Mouse (Mus musculus) left cerebral cortex, adult 11 months (tissue): Measurements from ENCODE around the gene Snx29.
A peak's percentile ranks its signal among the peaks of the same experiment; 100 is the strongest.
"Not testable (repeated sequence)": the region's sequence is repeated elsewhere in the genome, so short reads cannot be mapped to it uniquely, and the experiment has no call there.

Source experiments
- DNase-seq: peaks from one replicate; pipeline ENCODE4 v3.0.0; 2022; ENCODE audit warnings: low spot score

Snx29 gene

DNA sequence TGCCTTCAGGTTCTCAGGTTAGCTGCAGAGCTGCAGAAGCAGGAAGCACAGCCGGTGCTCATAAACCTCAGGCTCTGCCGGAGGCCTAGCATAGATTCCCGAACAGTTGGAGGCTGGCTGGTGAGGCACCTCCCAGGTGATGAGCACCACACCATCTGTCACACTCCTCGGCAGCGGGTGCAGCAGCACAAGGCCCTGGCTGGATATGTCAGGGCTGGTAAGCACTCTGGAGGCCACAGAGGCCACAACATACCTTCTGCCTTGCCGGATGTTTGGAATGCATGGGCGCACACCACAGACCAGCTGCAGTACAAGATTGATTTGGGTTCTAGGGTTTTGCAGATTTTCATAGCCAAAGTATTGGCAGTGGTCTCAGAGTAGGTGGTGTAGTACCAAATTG is 172.2 kb downstream of the Snx29 start:
- DNase-seq, result no peak

DNA sequence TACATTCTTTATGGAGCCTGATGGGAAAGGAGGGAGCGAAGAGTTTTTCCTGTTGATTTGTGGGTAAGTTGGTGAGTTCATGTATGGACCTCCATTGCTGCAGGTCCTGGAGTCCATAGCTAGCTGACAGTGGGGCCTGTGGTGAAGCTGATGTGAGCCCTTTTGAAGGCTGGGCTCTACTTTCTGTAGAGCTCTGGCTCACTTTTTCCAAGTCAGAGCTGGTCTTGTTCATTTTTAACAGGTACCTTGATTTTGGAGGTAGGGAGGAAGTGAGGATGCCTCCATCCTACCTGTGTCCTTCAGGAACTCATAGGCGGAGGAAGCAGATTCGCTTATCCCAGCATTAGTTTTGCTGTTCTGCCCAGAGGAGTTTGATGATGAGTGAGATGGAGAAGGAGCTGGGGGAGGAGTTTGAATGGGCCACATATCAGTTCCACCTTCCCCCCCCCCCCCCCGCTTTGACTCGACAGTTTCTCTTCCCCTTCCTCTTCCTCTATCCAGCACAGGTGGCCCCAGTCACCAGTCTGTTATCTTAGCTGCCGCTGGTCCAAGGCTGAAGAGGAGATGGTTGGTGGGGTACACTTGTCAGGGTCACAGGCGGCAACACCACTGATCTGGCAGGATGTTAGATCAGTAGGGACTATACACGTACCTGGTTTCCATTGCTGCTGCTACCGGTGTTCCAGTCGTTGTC is 173.4 kb downstream of the Snx29 start:
- DNase-seq, result no peak

DNA sequence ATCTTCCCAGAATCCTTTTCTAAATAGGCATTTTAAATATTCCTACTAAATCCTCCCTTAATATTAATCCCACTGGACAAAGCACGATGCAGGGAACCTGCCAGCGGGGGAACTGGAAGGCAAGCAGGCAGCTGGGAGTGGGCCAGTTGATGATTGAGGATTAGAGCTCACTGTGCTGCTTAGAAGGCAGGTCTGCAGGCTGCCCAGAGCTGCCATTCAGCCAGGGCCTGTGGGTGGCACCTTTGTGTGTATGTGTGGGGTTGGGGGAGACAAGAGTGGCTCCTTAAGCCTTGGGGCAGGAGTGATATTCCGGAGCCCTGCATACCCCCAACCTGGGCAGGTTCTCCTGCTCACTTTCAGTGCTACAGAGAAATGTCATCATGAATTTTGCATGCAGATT is 174.0 kb downstream of the Snx29 start:
- DNase-seq, result no peak

DNA sequence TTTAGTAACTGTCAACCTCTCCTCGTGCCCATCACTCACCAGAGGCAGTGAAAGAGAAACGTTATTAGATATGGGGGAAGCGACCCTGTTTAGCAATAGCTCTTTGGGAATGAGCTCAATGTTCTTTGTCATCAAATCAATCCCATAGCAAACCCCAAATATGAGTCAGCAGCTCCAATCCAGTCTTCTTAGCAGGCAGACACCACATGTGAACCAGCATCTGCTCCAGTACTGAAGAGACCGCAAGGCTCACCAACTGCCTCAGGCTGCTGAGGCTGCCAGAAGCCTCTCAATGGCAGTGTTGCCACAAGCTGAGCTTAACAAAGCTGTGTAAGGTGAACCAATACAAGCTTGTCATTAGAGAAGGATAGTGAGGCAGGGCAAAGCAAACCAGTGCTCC is 177.4 kb downstream of the Snx29 start:
- DNase-seq, result no peak

DNA sequence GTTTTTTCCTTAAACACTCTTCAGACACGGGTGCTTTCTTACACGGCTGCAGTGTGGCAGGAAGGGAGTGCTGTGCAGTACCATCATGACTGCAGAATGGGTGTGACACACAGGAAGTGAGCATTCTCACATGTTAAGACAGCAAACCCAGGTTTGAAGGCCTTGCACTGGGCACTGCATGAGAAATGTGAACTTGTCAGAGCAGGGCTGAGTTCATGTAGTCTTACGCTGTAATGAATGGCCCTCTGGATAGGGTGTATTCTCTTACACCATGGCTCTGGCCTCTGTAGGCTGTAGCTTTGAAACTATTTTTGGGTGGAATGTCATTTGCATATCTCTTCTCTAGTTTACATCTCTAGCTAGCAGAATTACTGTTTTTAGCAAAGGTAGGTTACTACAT is 178.4 kb downstream of the Snx29 start:
- DNase-seq, result no peak

DNA sequence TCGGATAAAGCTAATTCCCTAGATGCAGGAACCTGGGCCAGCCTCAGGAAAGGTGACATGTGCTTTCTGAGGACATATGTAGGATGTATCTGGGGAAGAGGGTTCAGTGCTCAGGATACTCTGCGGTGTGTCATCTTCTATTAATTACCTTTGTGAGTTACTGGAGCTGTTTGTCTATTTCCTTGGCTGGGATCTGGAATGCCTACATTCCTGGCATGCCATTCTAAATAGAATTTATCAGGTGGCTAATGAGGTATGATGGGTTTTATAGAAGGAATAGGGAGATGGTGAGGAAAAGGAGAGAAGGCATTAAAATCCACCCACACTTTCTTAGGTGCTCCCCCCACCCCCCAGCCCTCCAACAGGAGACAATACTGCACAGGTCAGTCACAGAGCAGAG is 178.9 kb downstream of the Snx29 start:
- DNase-seq, result no peak

DNA sequence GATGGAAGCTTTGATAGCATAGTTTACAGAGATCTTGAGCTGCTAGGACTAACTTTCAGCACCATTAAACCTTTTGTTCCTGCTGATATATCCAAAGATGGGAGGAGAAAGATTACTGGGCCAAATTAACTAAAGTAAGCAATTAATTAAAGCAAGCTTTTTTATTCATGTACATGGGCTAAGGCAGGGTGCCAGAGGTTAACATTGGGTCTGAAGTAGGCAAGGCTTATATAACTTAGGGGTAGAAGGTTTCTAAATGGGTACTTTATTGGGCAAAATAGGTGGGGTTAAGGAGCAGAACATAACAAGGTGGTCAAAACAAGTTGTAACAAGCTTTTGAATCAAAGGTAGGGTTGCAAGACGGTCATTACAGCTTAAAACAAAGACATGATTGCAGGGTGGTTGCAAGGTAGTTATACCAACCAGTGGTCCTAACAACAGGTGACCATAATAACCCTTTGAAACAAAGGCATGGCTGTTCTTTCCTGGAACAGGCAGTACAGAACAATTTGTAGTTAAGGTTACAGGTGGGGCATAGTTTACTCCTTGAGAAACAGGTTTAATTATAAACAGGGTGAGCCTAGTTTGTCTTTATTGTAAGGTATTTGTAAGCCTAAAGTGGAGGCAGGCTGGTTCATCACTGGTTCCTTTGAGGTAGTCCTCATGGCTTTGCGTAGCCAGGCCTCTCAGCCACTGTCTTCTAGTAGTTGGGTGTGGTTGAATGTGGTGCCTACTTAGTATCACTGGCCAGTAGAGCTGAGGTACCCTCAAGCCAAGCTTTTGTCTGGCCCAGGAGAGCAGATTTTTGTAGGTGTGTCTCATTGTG is 182.2 kb downstream of the Snx29 start:
- no peak for DNase-seq

DNA sequence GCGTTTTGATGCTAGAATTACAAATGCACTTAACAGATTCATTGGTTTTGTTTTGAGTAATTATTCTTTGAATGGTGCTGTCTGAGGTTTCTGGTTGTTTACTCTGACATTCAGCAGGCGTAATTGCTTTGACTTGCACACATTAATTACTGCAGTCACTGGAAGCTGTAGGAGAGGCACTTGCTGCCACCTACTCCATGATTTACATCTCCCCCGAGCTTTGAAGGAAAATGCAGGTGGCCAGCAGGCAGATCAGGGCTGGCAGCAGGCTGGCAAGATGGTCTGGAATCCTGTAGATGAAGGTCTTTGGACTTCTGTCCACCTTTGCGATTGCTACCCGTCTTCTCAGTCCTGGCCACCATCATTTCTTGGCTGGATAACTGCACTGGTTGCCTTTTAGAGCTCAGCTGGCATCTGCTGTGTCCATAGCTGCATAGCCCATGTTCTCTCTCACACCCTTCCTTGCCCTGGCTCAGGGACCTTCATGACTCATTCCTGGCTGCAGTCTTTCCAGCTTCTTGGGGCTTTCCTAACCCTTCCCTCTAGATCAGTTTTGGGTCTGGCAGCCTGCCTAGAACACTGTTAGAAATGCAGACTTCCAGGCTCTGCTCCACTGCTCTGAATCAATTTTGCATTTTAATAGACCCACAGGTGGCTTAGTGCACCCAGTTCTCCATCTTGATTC is 182.9 kb downstream of the Snx29 start:
- DNase-seq, result no peak

DNA sequence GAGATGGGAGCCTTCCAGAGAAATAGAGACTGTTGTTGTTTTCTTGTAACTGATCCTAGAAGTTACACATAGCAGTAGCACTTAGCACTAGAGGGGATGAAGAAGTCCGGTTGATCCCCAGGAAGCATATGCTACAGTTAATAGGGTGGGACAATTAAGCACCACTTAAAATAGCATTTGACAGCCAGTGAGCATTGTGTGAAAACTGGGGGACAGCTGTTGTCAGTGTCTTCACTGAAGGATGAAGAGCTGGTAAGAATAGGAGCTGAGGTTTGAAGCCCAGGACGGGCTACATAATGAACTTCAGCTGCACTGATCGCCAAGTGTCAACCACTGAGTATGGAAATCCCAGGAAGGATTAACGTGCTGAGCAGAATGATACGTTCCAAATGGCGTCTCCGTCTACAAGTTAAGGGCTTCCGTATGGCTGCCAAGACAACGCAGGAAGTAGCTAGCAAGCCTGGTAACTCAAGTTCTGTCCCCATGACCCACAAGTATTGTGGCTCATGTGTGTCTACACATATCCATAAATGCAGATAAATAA is 184.6 kb downstream of the Snx29 start:
- no peak for DNase-seq

DNA sequence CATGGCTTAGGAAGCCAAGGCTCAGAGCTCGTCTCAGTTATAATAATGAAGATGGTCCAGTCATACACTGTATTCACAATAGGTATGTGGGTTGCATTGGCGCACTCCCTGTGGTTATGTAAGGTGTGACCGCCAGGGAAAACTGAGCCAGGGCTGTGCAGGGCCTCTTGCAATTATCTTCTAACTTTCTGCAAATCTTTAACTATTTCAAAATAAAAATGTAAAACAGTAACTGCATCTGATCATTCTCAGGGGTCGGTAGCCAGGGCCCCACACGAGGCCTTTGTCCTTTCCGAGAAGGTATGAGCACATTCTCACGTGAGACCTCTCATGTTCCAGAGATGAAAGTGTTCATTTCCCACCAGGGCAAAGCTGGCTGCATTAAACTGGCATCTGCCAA is 185.6 kb downstream of the Snx29 start:
- DNase-seq, result no peak

DNA sequence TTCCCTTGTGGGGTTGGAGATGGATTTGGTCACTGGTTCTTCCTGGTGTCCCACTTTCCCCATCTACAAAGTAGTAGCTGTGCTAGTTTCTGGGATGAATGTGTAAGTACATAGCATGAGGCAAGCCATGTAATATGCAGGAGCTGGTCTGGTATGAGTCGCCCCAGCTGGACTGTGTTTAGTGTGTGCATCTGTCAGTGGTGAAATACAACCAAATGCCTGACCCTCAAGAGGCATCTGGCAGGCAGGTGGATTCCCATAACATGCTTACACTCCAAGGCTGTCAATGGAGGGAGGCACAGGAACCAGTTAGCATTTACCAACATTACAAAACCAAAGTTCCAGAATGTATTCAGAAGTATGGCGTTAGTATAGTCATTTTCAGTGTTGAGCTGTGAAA is 187.7 kb downstream of the Snx29 start:
- DNase-seq, result no peak

DNA sequence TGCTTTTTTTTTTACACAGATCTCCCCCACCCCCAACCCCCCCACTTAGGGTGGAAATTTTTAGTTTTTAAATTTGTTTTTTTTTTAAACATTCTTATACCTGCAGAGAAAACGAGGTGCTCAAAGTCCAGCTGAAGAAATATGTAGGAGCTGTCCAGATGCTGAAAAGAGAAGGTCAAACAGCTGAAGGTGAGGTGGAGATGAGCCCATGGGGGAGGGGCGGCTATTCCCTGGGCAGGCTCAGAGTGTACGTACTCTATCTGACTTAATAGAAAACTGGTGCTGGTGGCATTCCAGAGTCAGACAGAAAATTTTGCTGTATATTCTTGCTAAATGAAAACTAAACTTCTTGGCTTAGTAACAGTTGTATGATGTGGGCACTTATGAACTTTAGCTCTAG is 188.1 kb downstream of the Snx29 start:
- no peak for DNase-seq

DNA sequence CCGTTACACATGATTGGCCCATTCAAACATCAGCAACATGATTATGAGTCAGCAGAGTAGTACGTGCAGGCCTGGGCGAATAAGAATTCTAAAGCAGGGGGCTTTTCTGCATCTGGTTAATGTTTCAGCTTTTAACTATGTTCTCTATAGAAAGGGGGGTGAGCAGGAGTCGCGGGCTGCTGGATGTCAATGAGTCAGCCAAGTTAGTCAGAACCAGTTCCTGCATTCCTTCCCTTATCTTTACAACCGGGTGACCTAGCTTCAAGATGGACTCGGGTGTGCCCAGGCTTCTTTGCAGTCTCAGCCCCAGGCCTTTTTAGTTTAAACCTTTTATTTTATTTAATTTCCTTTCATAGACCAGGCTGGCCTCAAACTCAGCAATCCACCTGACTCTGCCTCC is 189.0 kb downstream of the Snx29 start:
- not testable (repeated sequence) for DNase-seq

DNA sequence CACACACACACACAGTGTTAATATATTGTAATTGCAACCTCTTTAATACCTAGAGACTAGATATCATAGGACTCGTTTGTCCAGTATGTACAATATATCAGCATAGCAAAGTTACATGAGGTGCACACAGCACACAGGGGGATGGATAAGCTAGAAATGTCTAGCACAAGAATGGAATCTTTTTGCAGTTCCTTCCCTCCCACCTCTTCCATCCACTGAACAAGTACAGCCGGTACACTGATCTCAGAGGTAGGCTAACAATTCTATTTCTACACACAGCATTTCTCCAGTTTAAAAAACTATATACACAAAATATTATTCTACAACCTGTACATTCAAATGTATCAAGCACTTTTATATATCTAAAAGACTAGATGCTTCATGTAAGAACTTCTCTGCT is 194.0 kb downstream of the Snx29 start:
- no peak for DNase-seq

DNA sequence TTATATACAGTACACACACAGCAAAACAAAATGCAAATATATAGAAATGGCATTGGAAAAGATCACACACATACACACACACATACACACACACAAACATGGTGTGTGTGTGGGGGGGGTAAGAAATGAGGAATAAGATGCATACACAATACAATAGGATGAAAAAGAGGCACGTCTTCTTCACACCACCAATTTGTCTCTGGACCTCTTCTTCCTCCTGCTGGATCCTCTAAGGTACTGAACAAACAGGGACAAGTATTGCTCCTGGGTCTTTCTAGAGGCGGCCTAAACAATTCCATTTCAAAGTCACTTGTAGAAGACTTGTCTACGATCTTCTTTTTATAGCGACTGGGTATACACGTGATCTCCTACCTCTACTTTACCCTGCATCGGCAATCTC is 194.7 kb downstream of the Snx29 start:
- DNase-seq, result no peak

DNA sequence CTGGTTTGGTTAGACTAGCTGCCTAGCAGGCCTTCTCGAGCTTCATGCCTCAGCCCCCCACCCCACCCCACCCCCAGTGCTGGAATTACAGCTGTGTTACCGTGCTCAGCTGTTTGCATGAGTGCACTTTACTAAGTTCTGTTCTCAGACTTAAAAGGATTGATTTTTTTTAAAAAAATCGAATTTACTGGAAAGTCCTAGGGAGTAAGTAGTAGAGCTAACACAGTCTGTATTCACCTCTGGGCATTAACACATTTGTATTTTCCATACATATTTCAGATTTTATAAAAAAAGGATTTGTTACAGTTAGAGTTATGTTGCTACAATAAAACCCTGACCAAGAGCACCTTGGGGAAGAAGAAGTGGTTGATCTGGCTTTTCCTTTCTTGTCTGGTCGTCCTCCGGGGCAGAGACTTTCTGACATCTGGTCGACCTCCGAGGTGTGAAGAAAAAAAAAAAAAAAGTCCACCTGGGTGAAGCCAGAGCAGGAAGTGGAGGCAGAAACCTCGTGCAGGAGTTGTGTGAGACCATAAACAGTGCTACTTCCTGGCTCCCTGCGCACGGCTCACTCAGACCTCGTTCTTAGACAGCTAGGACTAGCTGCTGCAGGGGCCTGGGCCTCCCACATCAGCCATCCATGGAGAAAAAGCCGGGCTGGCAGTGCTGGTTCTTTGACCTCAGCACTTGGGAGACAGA is 196.2 kb downstream of the Snx29 start:
- no peak for DNase-seq

DNA sequence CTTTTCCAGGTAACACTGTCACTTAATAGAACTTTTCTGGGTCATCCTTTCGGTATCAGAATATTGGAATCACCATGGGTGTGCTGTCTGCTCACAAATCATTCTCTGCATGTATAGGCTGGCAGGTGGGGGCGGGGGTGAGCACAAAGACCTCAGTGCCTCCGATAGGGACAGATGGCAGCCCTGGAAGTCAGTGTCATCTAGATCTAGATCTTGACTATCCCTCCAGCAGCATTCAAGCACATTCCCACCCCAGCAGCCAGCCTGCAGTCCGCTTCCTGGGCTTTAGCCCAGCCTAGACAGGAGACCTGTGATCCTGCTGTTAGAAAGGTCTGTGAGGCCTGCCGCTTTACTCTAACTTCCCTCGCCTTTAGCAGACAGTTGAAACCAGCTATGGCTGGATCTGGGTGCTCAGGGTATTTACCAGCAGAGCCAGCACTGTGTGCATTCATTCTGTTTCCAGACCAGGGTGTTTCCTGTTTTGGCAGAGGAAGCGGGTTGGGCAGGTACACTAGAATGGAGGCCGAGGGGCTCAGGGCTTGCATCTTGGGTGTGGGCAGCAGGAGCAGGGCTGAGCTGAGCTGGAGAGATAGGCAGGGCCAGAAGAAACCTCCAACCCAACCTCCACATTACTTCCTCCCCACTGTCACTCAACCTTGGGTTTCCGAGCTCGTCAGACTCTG is 203.5 kb downstream of the Snx29 start:
- DNase-seq, result no peak

DNA sequence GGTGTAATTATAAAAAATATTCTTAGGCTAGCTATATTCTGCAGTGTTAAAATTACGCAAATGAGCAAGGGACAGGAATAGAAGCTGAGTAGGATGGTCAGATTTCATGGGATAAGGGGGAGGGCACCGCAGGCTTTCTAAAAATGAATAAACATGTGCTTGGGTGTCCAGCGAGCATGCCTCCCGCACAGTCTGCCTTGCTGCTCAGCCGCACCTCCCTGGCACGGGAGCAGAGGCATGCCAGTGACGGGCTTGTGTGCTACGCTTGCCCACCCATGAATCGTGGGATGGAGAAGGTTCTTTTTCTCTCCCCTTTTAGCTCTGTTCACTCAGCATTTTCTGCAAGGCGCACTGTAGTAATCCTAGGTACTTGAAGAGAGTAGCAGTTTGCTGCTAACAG is 204.3 kb downstream of the Snx29 start:
- peak; percentile 52 for DNase-seq

DNA sequence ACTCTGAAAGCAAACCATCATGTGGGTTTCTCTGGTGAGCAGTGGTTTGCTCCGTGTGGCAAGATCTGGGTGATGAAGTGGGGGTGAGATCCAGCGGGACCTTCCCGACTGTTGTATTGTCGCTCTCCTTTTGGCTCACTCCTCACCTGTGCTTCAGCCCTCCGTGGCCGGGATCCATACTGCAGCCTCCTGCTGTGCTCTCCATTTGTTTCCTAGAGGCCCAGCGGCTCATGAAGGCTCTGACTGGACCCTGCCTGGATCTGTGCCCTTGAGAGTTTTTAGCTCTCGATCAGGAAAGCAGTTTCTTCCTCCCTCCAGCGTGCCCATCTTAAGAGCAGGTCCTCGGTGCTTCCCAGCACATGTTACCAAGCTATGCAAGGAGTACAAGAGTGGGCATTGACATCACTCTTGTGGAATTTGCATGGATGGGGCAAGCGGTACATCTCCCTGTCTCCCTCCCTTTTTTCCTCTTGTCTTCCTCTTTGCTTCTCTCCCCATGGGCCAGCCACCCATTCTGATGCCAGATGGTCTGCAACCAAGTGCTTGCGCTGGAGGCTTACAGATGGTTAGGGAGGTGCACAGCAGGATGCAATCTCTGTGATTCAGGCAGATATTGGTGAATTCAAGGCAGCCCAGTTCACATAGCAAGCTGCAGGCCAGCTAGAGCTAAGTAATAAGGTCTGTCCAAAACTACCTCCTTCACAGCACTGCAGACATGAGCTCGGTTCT is 207.9 kb downstream of the Snx29 start:
- DNase-seq, result no peak

DNA sequence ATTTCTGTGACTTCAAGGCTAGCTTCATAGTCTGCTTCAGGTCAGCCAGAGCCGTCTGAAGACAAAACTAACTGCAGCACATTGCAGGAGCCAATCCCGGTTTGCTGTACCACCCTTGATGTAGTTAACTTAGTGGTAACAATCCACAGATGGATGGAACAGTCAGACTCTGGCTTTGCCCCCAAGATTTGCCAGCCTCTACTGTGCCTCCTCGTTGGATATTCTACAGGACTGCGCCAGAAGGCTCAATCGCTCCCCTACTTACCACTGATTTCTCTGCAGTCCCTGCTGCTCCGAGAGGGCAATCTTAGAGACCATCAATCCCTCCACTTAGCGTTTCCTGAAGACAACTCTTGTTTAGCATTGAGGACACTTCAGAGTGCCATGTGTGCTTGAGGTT is 208.7 kb downstream of the Snx29 start:
- DNase-seq, result no peak

DNA sequence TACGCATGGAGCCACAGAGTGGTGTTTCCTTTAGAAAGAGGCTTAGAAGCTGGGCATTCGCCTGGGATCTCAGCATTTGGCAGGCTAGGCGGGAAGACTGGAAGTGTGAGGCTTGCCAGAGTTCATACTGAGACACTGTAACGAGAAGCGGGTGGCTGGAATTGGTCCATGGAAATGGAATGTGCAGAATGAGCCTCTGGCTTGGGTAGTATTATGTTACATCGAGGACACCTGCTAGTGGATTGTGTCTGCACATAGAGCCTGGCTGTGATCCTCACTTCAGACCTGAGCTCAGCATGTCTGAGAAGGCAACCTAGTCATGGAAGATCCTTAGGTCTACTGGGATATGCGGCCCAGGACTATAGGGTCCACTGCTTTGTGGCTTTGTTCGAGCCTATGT is 209.9 kb downstream of the Snx29 start:
- no peak for DNase-seq
